Mouse (Mus musculus) olfactory bulb, adult 2 months (tissue): Measurements from ENCODE around the gene Zfp511.

ENCODE experiments used
- CTCF ChIP-seq: fragments of 200-500 bp; IDR thresholded peaks from 2 replicates; pipeline ENCODE4 v1.5.1; 2012; ENCODE audit warnings: low read depth, mild to moderate bottlenecking, low read length, moderate library complexity; ENCODE audit not compliant: insufficient read depth
- POLR2A ChIP-seq: fragments of 200-500 bp; IDR thresholded peaks from 2 replicates; pipeline ENCODE4 v1.6.1; 2012; ENCODE audit warnings: mild to moderate bottlenecking, low read depth, low read length, moderate library complexity; ENCODE audit not compliant: insufficient read depth

DNA sequence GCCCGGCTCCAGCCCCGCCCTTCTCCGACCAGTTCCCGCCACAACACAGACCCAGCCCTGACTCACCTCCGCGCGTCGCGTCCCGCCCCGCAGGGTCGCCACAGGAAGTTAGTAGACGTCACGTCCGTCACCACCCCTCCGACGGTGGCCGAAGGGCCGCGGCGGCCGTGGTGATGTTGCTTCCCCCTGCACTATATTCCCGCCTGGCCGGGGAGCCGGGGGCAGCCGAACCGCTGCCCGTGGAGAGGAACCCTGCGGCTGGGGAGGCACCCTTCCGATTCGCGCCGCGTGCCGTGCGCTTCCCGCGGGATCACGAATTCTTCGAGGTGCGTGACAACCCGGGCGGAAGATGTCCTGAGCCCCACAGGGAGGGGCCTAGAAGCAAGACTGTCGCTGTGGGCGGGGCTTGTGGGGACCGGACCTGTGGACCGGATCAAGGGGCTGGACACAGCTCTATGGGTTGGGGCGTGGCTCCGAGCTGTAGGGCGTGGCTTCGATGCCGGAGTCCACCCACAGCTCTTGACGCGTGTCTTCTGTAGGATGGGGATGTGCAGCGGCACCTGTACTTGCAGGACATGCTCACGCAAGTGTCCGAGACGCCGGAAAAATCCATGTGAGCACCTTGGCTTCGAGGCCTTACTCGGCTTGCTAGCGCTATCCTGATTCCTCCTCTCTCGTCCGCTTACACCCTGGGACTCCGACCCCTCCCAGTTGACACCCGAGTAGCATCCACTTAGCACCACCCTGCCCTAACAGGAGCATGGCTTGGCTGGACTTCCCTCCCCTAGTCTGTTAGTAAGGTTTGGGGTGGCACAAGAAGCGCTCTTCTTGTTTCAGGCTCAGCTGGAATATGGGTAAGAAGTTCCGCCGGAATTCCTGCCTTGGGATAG is at the start of gene Zfp511, which contains the start of gene Tubgcp2:
- no peak for TF ChIP-seq CTCF
- peak; percentile 91 for TF ChIP-seq POLR2A
